Mouse (Mus musculus): Measurements from ENCODE around the gene Fntb. TPM values are rescaled to one million over a fixed set of nuclear protein-coding genes. Genes with fewer than 3 reads are reported as not detected.

Fntb gene
- polyA plus RNA-seq, 1 experiment from 2014 or later = 40.2 TPM

DNA sequence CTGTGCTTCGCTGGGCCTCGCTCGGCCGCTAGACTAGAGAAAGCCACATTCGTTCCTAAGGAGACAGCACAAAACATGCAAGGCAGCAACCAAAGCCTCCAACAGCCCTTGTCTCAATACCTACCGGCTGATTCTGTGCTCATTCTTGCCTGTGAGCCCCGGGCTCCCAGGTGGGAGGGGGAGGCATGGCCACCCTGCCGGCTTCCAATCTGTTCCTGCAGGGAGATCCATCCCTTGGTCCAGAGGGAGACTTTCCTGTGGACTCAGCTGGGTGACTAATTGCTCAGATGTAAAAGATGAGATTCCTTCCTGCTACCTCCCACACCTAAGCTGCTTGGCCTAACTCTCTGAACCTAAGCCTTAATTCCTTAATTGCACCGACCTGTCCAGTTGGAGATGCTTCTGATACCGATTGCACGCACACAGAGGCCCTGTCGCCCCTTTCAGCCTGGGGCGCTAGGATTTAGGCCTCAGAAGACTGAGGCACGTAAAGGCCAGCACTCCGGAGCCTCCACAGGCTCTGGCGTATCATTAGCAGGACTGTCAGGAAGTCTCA lies 145.9 kb downstream of the Fntb start:
- no peak overlapping the region for H3K4me3 ChIP-seq (ENCODE audit: low read depth, low read length)
- no peak overlapping the region for H3K4me2 ChIP-seq (ENCODE audit: low read depth, low read length)
- no peak for ATAC-seq (ENCODE audit: low read depth)
- no peaks in the 10 kb centered on the region for H3K9me3 ChIP-seq (ENCODE audit: control insufficient read depth, low read length)
- no peak overlapping the region for H3K27ac ChIP-seq (ENCODE audit: low read depth, low read length)
- no peaks in the 10 kb centered on the region for H3K27me3 ChIP-seq (ENCODE audit: control insufficient read depth, insufficient read depth, low read length)
- WGBS = 70% methylated on average over 16 of the region's 16 CpGs
- no peak overlapping the region for H3K9ac ChIP-seq (replicated peaks; ENCODE audit: low read depth, low read length)
- H3K36me3 ChIP-seq (ENCODE audit: control insufficient read depth, insufficient read depth, low read length) = no peaks in the 10 kb centered on the region
- no peaks in the 10 kb centered on the region for H3K4me1 ChIP-seq (ENCODE audit: control insufficient read depth, insufficient read depth, low read length)

- ATAC-seq (ENCODE audit: low read depth) = no peak
- WGBS = 69% methylated on average over 9 of the region's 9 CpGs
Observed at GRCm38 (mm10) chr12:76912193-76912592, 146.8 kb downstream of the Fntb start.

GRCm38 (mm10) chr12:76916163-76916562 lies 150.8 kb downstream of the Fntb start:
- Histone ChIP-seq H3K36me3 (ENCODE audit: control insufficient read depth, insufficient read depth, low read length) (no peaks in the 10 kb centered on the region), H3K27me3 (ENCODE audit: control insufficient read depth, insufficient read depth, low read length) (no peaks in the 10 kb centered on the region), H3K27ac (ENCODE audit: low read depth, low read length) (no peak overlapping the region), H3K4me1 (ENCODE audit: control insufficient read depth, insufficient read depth, low read length) (no peaks in the 10 kb centered on the region), H3K4me2 (ENCODE audit: low read depth, low read length) (no peak overlapping the region), H3K9ac (replicated peaks; ENCODE audit: low read depth, low read length) (no peak overlapping the region), H3K9me3 (ENCODE audit: control insufficient read depth, low read length) (no peaks in the 10 kb centered on the region), H3K4me3 (ENCODE audit: low read depth, low read length) (no peak overlapping the region)
- whole genome bisulfite sequencing = 97% methylated on average over 11 of the region's 11 CpGs
- no peak for ATAC-seq (ENCODE audit: low read depth)

More at GRCm38 (mm10) chr12:76912193-76912592, 146.8 kb downstream of the Fntb start:
- no peak overlapping the region for H3K4me3 ChIP-seq (ENCODE audit: low read depth, low read length)
- H3K4me1 ChIP-seq (ENCODE audit: control insufficient read depth, insufficient read depth, low read length) = no peaks in the 10 kb centered on the region
- no peak overlapping the region for H3K4me2 ChIP-seq (ENCODE audit: low read depth, low read length)
- no peaks in the 10 kb centered on the region for H3K27me3 ChIP-seq (ENCODE audit: control insufficient read depth, insufficient read depth, low read length)
- no peak overlapping the region for H3K27ac ChIP-seq (ENCODE audit: low read depth, low read length)
- H3K9ac ChIP-seq (replicated peaks; ENCODE audit: low read depth, low read length) = no peak overlapping the region
- no peaks in the 10 kb centered on the region for H3K9me3 ChIP-seq (ENCODE audit: control insufficient read depth, low read length)
- no peaks in the 10 kb centered on the region for H3K36me3 ChIP-seq (ENCODE audit: control insufficient read depth, insufficient read depth, low read length)

DNA sequence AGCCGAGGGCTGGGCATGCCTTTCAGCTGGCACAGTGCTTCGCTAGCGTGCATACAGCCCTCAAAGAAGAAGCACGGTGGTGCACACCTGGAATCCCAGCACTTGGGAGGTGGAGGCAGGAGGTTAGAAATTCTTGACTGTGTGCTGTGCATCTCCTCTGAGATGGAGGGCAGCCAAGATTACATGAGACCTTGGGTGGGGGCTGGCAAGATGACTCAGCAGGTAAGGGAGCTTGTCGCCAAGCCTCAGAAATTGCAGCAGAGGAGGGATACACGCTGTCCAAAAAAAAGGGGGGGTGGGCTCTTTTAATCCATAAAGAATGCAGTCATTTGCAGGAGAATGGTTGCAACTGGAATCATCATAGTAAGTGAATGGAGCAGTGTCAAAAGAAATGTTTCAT lies 152.7 kb downstream of the Fntb start:
- Histone ChIP-seq H3K4me3 (ENCODE audit: low read depth, low read length) (no peak overlapping the region), H3K4me2 (ENCODE audit: low read depth, low read length) (no peak overlapping the region), H3K27ac (ENCODE audit: low read depth, low read length) (no peak overlapping the region), H3K4me1 (ENCODE audit: control insufficient read depth, insufficient read depth, low read length) (no peaks in the 10 kb centered on the region), H3K9ac (replicated peaks; ENCODE audit: low read depth, low read length) (no peak overlapping the region), H3K9me3 (ENCODE audit: control insufficient read depth, low read length) (no peaks in the 10 kb centered on the region), H3K36me3 (ENCODE audit: control insufficient read depth, insufficient read depth, low read length) (no peaks in the 10 kb centered on the region), H3K27me3 (ENCODE audit: control insufficient read depth, insufficient read depth, low read length) (no peaks in the 10 kb centered on the region)
- WGBS = 83% methylated on average over 6 of the region's 6 CpGs
- ATAC-seq (ENCODE audit: low read depth) = no peak

DNA sequence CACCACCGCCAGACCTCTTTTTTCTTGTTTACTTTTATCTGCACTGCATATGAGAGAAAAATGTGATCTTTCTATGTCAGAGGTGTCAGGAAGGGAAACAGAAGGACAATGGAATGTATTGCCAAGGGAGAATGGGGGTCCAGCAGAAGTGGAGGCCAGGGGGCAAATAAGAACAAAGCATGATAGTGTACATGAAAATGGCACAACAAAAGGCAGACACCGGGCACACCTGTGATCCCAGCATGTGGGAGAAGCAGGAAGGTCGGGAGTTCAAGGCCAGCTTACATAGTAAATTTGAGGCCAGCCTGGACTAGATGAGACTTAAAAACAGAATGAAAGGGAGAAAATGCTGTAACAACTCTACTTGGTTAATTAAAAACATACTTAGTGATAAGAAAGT lies 153.5 kb downstream of the Fntb start:
- no peak for ATAC-seq (ENCODE audit: low read depth)
- H3K9ac ChIP-seq (replicated peaks; ENCODE audit: low read depth, low read length) = no peak overlapping the region
- WGBS = 60% methylated on average over 3 of the region's 3 CpGs
- no peak overlapping the region for H3K27ac ChIP-seq (ENCODE audit: low read depth, low read length)
- H3K4me2 ChIP-seq (ENCODE audit: low read depth, low read length) = no peak overlapping the region
- H3K4me1 ChIP-seq (ENCODE audit: control insufficient read depth, insufficient read depth, low read length) = no peaks in the 10 kb centered on the region
- H3K27me3 ChIP-seq (ENCODE audit: control insufficient read depth, insufficient read depth, low read length) = no peaks in the 10 kb centered on the region
- no peaks in the 10 kb centered on the region for H3K9me3 ChIP-seq (ENCODE audit: control insufficient read depth, low read length)
- H3K36me3 ChIP-seq (ENCODE audit: control insufficient read depth, insufficient read depth, low read length) = no peaks in the 10 kb centered on the region
- H3K4me3 ChIP-seq (ENCODE audit: low read depth, low read length) = no peak overlapping the region

DNA sequence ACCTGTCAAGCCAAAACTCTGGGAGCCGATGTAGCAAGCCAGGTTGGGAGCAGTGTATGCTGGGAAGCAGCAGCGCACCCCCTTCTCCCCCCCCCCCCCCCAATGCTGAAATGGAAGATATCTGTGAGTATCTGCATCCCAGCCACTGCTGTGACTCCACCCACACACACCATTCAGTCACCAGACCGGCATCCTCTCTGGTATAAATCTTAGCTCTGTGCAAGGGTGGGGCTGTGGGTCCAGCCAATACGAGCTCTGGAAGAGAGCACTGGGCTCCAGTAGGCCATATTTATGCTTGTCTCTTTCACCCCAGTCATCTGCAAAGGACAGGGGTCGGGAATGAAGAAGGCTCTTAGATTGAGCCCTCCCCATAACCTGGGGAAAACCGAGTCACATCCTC lies 155.0 kb downstream of the Fntb start:
- H3K4me3 ChIP-seq (ENCODE audit: low read depth, low read length) = no peak overlapping the region
- WGBS = 70% methylated on average over 6 of the region's 6 CpGs
- H3K9me3 ChIP-seq (ENCODE audit: control insufficient read depth, low read length) = no peaks in the 10 kb centered on the region
- ATAC-seq (ENCODE audit: low read depth) = no peak
- H3K9ac ChIP-seq (replicated peaks; ENCODE audit: low read depth, low read length) = no peak overlapping the region
- H3K27ac ChIP-seq (ENCODE audit: low read depth, low read length) = no peak overlapping the region
- no peaks in the 10 kb centered on the region for H3K27me3 ChIP-seq (ENCODE audit: control insufficient read depth, insufficient read depth, low read length)
- H3K4me1 ChIP-seq (ENCODE audit: control insufficient read depth, insufficient read depth, low read length) = no peaks in the 10 kb centered on the region
- no peaks in the 10 kb centered on the region for H3K36me3 ChIP-seq (ENCODE audit: control insufficient read depth, insufficient read depth, low read length)
- no peak overlapping the region for H3K4me2 ChIP-seq (ENCODE audit: low read depth, low read length)

GRCm38 (mm10) chr12:76920990-76921389 lies 155.6 kb downstream of the Fntb start:
- H3K4me3 ChIP-seq (ENCODE audit: low read depth, low read length) = no peak overlapping the region
- no peak overlapping the region for H3K27ac ChIP-seq (ENCODE audit: low read depth, low read length)
- H3K36me3 ChIP-seq (ENCODE audit: control insufficient read depth, insufficient read depth, low read length) = no peaks in the 10 kb centered on the region
- no peak for ATAC-seq (ENCODE audit: low read depth)
- H3K4me2 ChIP-seq (ENCODE audit: low read depth, low read length) = no peak overlapping the region
- no peaks in the 10 kb centered on the region for H3K9me3 ChIP-seq (ENCODE audit: control insufficient read depth, low read length)
- no peaks in the 10 kb centered on the region for H3K4me1 ChIP-seq (ENCODE audit: control insufficient read depth, insufficient read depth, low read length)
- H3K27me3 ChIP-seq (ENCODE audit: control insufficient read depth, insufficient read depth, low read length) = no peaks in the 10 kb centered on the region
- no peak overlapping the region for H3K9ac ChIP-seq (replicated peaks; ENCODE audit: low read depth, low read length)
- WGBS = 85% methylated on average over 8 of the region's 8 CpGs

GRCm38 (mm10) chr12:76923118-76923517 lies 157.7 kb downstream of the Fntb start:
- ATAC-seq (ENCODE audit: low read depth) = no peak
- Histone ChIP-seq H3K4me2 (ENCODE audit: low read depth, low read length) (no peak overlapping the region), H3K27me3 (ENCODE audit: control insufficient read depth, insufficient read depth, low read length) (no peaks in the 10 kb centered on the region), H3K4me1 (ENCODE audit: control insufficient read depth, insufficient read depth, low read length) (no peaks in the 10 kb centered on the region), H3K27ac (ENCODE audit: low read depth, low read length) (no peak overlapping the region), H3K36me3 (ENCODE audit: control insufficient read depth, insufficient read depth, low read length) (no peaks in the 10 kb centered on the region), H3K4me3 (ENCODE audit: low read depth, low read length) (no peak overlapping the region), H3K9ac (replicated peaks; ENCODE audit: low read depth, low read length) (no peak overlapping the region), H3K9me3 (ENCODE audit: control insufficient read depth, low read length) (no peaks in the 10 kb centered on the region)
- WGBS = 91% methylated on average over 8 of the region's 8 CpGs

- Histone ChIP-seq H3K4me1 (ENCODE audit: control insufficient read depth, insufficient read depth, low read length) (no peaks in the 10 kb centered on the region), H3K27ac (ENCODE audit: low read depth, low read length) (no peak overlapping the region), H3K27me3 (ENCODE audit: control insufficient read depth, insufficient read depth, low read length) (no peaks in the 10 kb centered on the region), H3K4me2 (ENCODE audit: low read depth, low read length) (no peak overlapping the region), H3K9me3 (ENCODE audit: control insufficient read depth, low read length) (no peaks in the 10 kb centered on the region), H3K36me3 (ENCODE audit: control insufficient read depth, insufficient read depth, low read length) (no peaks in the 10 kb centered on the region), H3K9ac (replicated peaks; ENCODE audit: low read depth, low read length) (no peak overlapping the region), H3K4me3 (ENCODE audit: low read depth, low read length) (no peak overlapping the region)
- WGBS = 94% methylated on average over 10 of the region's 10 CpGs
- no peak for ATAC-seq (ENCODE audit: low read depth)
Observed at GRCm38 (mm10) chr12:76924904-76925604, 159.7 kb downstream of the Fntb start.

Data from neural tube, embryonic 14.5 days (tissue).